ENCODE assay signal across 9 mouse cellular contexts in the genomic region with DNA sequence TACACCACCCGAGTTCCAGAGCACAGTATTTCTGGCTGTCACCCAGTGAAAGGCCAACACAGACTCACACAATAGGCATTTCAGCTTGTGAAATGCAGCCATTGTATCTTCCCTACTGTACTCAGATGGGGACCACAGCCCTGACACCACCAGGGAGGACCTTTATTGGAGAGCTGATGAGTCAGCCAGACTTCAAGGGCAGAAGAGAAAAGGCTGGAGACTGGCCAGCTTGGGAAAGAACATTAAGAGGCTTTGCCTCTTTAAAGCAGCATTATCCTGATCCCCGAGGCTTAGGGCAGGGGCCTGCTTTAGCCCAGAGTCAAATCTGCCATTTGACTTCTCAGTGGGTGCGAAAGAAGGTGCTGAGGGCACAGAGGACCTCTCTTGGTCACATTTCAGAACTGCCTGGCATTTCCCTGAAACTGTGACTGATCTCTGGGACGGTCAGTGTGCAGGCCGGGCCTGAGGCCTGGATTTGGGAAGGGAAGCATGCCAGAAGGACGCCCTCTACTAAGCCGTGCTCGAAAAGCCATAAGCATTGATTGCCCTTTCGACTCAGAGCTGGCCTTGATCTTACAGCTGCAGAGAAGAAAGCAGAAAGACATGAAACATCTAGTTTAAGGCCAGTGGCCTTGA. TPM values are rescaled to one million over a fixed set of nuclear protein-coding genes. Genes with fewer than 3 reads are reported as not detected.
DNase-seq lines count a peak whose midpoint lies in the region; ATAC-seq and TF ChIP-seq lines count a peak whose summit lies in the region.
"Had no signal": no experiment of that assay in that cellular context is flagged by ENCODE, and none has a peak within 500 bp of the region (broad histone marks: within the 10 kb centered on the region; RNA-seq: fewer than 3 reads in every experiment).

No protein-coding gene starts in this region.

- intact Hi-C loops in heart, postnatal 25 days (cut with DNase I), result no loop called here

- ATAC-seq in heart, postnatal 0 days (ENCODE audit: insufficient read depth, low read depth), result peak; percentile 46
- no peak for ATAC-seq in inflammation-experienced regulatory T-cells, adult 6 months

- peak; percentile 89 for DNase-seq in heart, adult 11 months
- DNase-seq in heart, postnatal 25 days (ENCODE audit: low spot score), result no peak
- DNase-seq in adrenal gland, adult 2 months, result peak; percentile 90
- peak; percentile 37 for DNase-seq in heart, postnatal 0 days (ENCODE audit: low spot score)
- DNase-seq in B cell, adult 2 months, result no peak
- no peak for DNase-seq in left cerebral cortex, adult 11 months (ENCODE audit: low spot score)

- TF ChIP-seq CTCF in heart, postnatal 0 days (IDR thresholded peaks at IDR 0.05; ENCODE audit: low read depth), result no peak
- TF ChIP-seq CTCF in olfactory bulb, adult 2 months (IDR thresholded peaks at IDR 0.05; ENCODE audit: insufficient read depth, low read depth, low read length), result no peak

- WGBS in heart, postnatal 0 days, result 38% methylated on average over 9 of the region's 9 CpGs
- WGBS in olfactory bulb, adult 2 months, result 52% methylated on average over 9 of the region's 9 CpGs

- H3K27ac ChIP-seq in heart, postnatal 0 days (ENCODE audit: low read depth), result 0 out of 2 replicates have a peak overlapping the region, but pooled peaks have one; percentile 9
- peak overlapping the region; percentile 71 for H3K27ac ChIP-seq in olfactory bulb, adult 2 months (ENCODE audit: insufficient read depth, low read depth, low read length)

- H3K4me2 ChIP-seq in heart, postnatal 0 days (ENCODE audit: low read depth, low read length), result no peak overlapping the region

- no peaks in the 10 kb centered on the region for H3K9me3 ChIP-seq in heart, postnatal 0 days (replicated peaks; ENCODE audit: control insufficient read depth, low read length)
- H3K9me3 ChIP-seq: G1E had no signal

- no peak overlapping the region for H3K4me3 ChIP-seq in heart, postnatal 0 days (ENCODE audit: low read depth, low read length)
- no peak overlapping the region for H3K4me3 ChIP-seq in olfactory bulb, adult 2 months (ENCODE audit: insufficient read depth, low read depth, low read length)

- H3K36me3 ChIP-seq in heart, postnatal 0 days (replicated peaks; ENCODE audit: control insufficient read depth, insufficient read depth, low read length), result no peaks in the 10 kb centered on the region
- H3K36me3 ChIP-seq: G1E had no signal

- no peaks in the 10 kb centered on the region for H3K27me3 ChIP-seq in heart, postnatal 0 days (ENCODE audit: control insufficient read depth, insufficient read depth, low read length)

- no peak for TF ChIP-seq EP300 in heart, postnatal 0 days (IDR thresholded peaks at IDR 0.05; ENCODE audit: low read depth)

- H3K4me1 ChIP-seq in heart, postnatal 0 days (ENCODE audit: control insufficient read depth, insufficient read depth), result peaks cover 11% of the 10 kb centered on the region
- peaks cover 20% of the 10 kb centered on the region for H3K4me1 ChIP-seq in olfactory bulb, adult 2 months (ENCODE audit: control insufficient read depth, insufficient read depth, low read length)

- TF ChIP-seq POLR2A in olfactory bulb, adult 2 months (IDR thresholded peaks at IDR 0.05; ENCODE audit: insufficient read depth, low read depth, low read length), result no peak

- H3K9ac ChIP-seq in heart, postnatal 0 days (replicated peaks; ENCODE audit: low read depth, low read length), result no peak overlapping the region

RNA-seq across cellular contexts. Expression of a gene that starts 25.9 kb away (rescaled TPM):
- total RNA-seq in heart, postnatal 25 days (2021), result 10 to 100 TPM in 1 of 2 experiments, 1 to 10 TPM in 1; 9.2 to 12.0 TPM
- total RNA-seq in adrenal gland, adult 2 months (2021), result 10 to 100 TPM; 31.4 to 53.7 TPM
- polyA plus RNA-seq in adrenal gland, adult 2 months (2012; rRNA removed), result 7.7 and 9.6 TPM in 2 replicates
- total RNA-seq in heart, postnatal 0 days (2014; rRNA removed; ENCODE audit: low replicate concordance), result 8.9 and 14.5 TPM in 2 replicates
- 7.4 and 8.3 TPM in 2 replicates for polyA plus RNA-seq in heart, postnatal 0 days (2015; fragmentation: Nextera tagmentation; extraction: Ambion mirVana)
- polyA plus RNA-seq in olfactory bulb, adult 2 months (2012; ENCODE audit: insufficient read depth, insufficient read length, low replicate concordance, missing spikeins), result not detected in 2 replicates
- polyA plus RNA-seq in inflammation-experienced regulatory T-cells, adult 6 months (2017; shearing (Covaris generic)), result under 1 TPM in 1 of 3 experiments, not detected in 2; 0.13 TPM
- polyA plus RNA-seq: G1E had no signal

RNA-seq across cellular contexts. Expression of a gene that starts 54.5 kb away (rescaled TPM):
- 10 to 100 TPM; 10.6 TPM for total RNA-seq in heart, postnatal 25 days (2021)
- 10 to 100 TPM; 17.8 to 18.0 TPM for total RNA-seq in adrenal gland, adult 2 months (2021)
- polyA plus RNA-seq in adrenal gland, adult 2 months (2012; rRNA removed), result 2.6 and 2.8 TPM in 2 replicates
- 6.3 and 10.0 TPM in 2 replicates for total RNA-seq in heart, postnatal 0 days (2014; rRNA removed; ENCODE audit: low replicate concordance)
- polyA plus RNA-seq in heart, postnatal 0 days (2015; fragmentation: Nextera tagmentation; extraction: Ambion mirVana), result 5.2 and 5.3 TPM in 2 replicates
- not detected in 2 replicates for polyA plus RNA-seq in olfactory bulb, adult 2 months (2012; ENCODE audit: insufficient read depth, insufficient read length, low replicate concordance, missing spikeins)
- polyA plus RNA-seq in inflammation-experienced regulatory T-cells, adult 6 months (2017; shearing (Covaris generic)), result 1 to 10 TPM; 1.3 to 1.6 (median 1.5) TPM

RNA-seq across cellular contexts. Expression of a gene that starts 56.7 kb away (rescaled TPM):
- 10 to 100 TPM in 1 of 2 experiments, 1 to 10 TPM in 1; 8.2 to 10.4 TPM for total RNA-seq in heart, postnatal 25 days (2021)
- 10 to 100 TPM; 14.9 to 28.4 TPM for total RNA-seq in adrenal gland, adult 2 months (2021)
- 2.1 and 2.8 TPM in 2 replicates for polyA plus RNA-seq in adrenal gland, adult 2 months (2012; rRNA removed)
- total RNA-seq in heart, postnatal 0 days (2014; rRNA removed; ENCODE audit: low replicate concordance), result 16.4 and 27.3 TPM in 2 replicates
- 11.8 and 14.2 TPM in 2 replicates for polyA plus RNA-seq in heart, postnatal 0 days (2015; fragmentation: Nextera tagmentation; extraction: Ambion mirVana)
- polyA plus RNA-seq in olfactory bulb, adult 2 months (2012; ENCODE audit: insufficient read depth, insufficient read length, low replicate concordance, missing spikeins), result not detected in 2 replicates
- polyA plus RNA-seq in inflammation-experienced regulatory T-cells, adult 6 months (2017; shearing (Covaris generic)), result not detected

Comparison
In these comparisons a context has a peak if more than half of its experiments do, and no peak if none do; other contexts are left out.
1. DNase-seq: peak in heart, adult 11 months (single experiment), adrenal gland, adult 2 months (single experiment) and heart, postnatal 0 days (single experiment); none in heart, postnatal 25 days (single experiment), B cell, adult 2 months (0 of 2) and left cerebral cortex, adult 11 months (single experiment).